Mouse (Mus musculus) ES-Bruce4 (cell line): ENCODE results near the gene Mettl7b. TPM values are rescaled to one million over a fixed set of nuclear protein-coding genes. Genes with fewer than 3 reads are reported as not detected.

Source experiments
- H3K27ac ChIP-seq: 2 replicates; pipeline ENCODE4 v1.5.1; 2012; ENCODE audit warnings: low read length, inconsistent platforms; ENCODE audit not compliant: insufficient read depth
- H3K27me3 ChIP-seq: 2 replicates; pipeline ENCODE4 v1.6.1; 2012; ENCODE audit warnings: mild to moderate bottlenecking, low read length, inconsistent platforms; ENCODE audit not compliant: control insufficient read depth, poor library complexity, insufficient read depth, severe bottlenecking
- H3K36me3 ChIP-seq: 2 replicates; pipeline ENCODE4 v1.6.1; 2012; ENCODE audit warnings: inconsistent platforms, mild to moderate bottlenecking, low read length, moderate library complexity; ENCODE audit not compliant: control insufficient read depth, poor library complexity, insufficient read depth, severe bottlenecking
- H3K4me1 ChIP-seq: one replicate; pipeline ENCODE4 v1.8.1; 2011; ENCODE audit warnings: low read length; ENCODE audit not compliant: control insufficient read depth, insufficient read depth
- H3K4me3 ChIP-seq: 2 replicates; pipeline ENCODE4 v1.5.1; 2011; ENCODE audit warnings: low read depth, mild to moderate bottlenecking, low read length
- H3K9ac ChIP-seq: 2 replicates; pipeline ENCODE4 v1.6.1; 2012; ENCODE audit warnings: low read depth, mild to moderate bottlenecking, inconsistent platforms; ENCODE audit not compliant: poor library complexity, severe bottlenecking
- H3K9me3 ChIP-seq: replicated peaks from 2 replicates; pipeline ENCODE4 v1.6.1; 2012; ENCODE audit warnings: mild to moderate bottlenecking, low read length, inconsistent platforms; ENCODE audit not compliant: control insufficient read depth, poor library complexity, insufficient read depth, severe bottlenecking
- CTCF ChIP-seq: IDR thresholded peaks from one replicate; pipeline ENCODE4 v1.8.1; 2011; ENCODE audit warnings: low read depth, low read length
- EP300 ChIP-seq: IDR thresholded peaks from 2 replicates; pipeline ENCODE4 v1.6.1; 2011; ENCODE audit warnings: low read depth, low read length; ENCODE audit not compliant: insufficient read depth
- POLR2A ChIP-seq: IDR thresholded peaks from one replicate; pipeline ENCODE4 v1.8.1; 2011; ENCODE audit warnings: low read length; ENCODE audit not compliant: insufficient read depth
- polyA plus RNA-seq: library from polyadenylated mRNA; stranded (reverse); fragments of >200 nt; gene quantifications from 2 replicates; pipeline ENCODE4 v1.2.4, GENCODE M21; 2011; ENCODE audit warnings: low read depth; ENCODE audit not compliant: missing spikeins, insufficient read depth, insufficient read length

Mettl7b gene
- polyA plus RNA-seq, 1 experiment: not detected

DNA sequence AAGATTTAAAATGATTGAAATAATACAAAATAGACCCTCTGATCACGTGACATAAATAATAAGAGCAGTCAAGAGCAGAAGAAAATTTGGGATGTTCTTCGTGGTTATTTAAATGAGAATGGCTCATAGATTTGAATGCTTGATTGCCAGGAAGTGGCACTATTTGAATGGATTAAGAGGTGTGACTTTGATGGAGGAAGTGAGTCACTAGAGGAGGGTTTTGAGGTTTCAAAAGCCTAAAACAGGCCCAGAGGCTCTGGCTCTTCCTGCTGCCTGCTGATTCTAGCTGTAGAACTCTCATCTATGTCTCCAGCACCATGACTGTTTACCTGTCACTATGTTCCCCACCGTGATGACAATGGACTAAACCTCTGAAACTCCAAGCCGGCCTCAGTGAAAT lies 12.1 kb upstream of the Mettl7b start:
- Histone ChIP-seq H3K27me3 (no peaks in the 10 kb centered on the region), H3K9me3 (no peaks in the 10 kb centered on the region), H3K27ac (no peak overlapping the region), H3K4me3 (no peak overlapping the region), H3K9ac (no peak overlapping the region), H3K36me3 (no peaks in the 10 kb centered on the region), H3K4me1 (no peaks in the 10 kb centered on the region)
- TF ChIP-seq CTCF (no peak), POLR2A (no peak), EP300 (no peak)

GRCm38 (mm10) chr10:128970740-128971250 lies 10.0 kb upstream of the Mettl7b start:
- TF ChIP-seq CTCF (no peak), EP300 (no peak), POLR2A (no peak)
- no peaks in the 10 kb centered on the region for H3K27me3 ChIP-seq

GRCm38 (mm10) chr10:128968341-128968749 lies 7.6 kb upstream of the Mettl7b start:
- Histone ChIP-seq H3K27me3 (no peaks in the 10 kb centered on the region), H3K36me3 (no peaks in the 10 kb centered on the region), H3K4me1 (no peaks in the 10 kb centered on the region), H3K4me3 (no peak overlapping the region), H3K27ac (no peak overlapping the region), H3K9ac (no peak overlapping the region), H3K9me3 (no peaks in the 10 kb centered on the region)
- no peak for TF ChIP-seq POLR2A
- TF ChIP-seq EP300: no peak
- TF ChIP-seq CTCF: no peak

More at GRCm38 (mm10) chr10:128970740-128971250, 10.0 kb upstream of the Mettl7b start:
- Histone ChIP-seq H3K4me1 (no peaks in the 10 kb centered on the region), H3K36me3 (no peaks in the 10 kb centered on the region), H3K27ac (no peak overlapping the region), H3K9ac (no peak overlapping the region), H3K9me3 (no peaks in the 10 kb centered on the region), H3K4me3 (no peak overlapping the region)

GRCm38 (mm10) chr10:128965871-128966270 lies 5.1 kb upstream of the Mettl7b start:
- no peak for TF ChIP-seq CTCF
- TF ChIP-seq POLR2A: no peak
- TF ChIP-seq EP300: no peak
- Histone ChIP-seq H3K27ac (no peak overlapping the region), H3K4me3 (no peak overlapping the region), H3K36me3 (no peaks in the 10 kb centered on the region), H3K9me3 (no peaks in the 10 kb centered on the region), H3K9ac (no peak overlapping the region), H3K4me1 (no peaks in the 10 kb centered on the region), H3K27me3 (no peaks in the 10 kb centered on the region)

DNA sequence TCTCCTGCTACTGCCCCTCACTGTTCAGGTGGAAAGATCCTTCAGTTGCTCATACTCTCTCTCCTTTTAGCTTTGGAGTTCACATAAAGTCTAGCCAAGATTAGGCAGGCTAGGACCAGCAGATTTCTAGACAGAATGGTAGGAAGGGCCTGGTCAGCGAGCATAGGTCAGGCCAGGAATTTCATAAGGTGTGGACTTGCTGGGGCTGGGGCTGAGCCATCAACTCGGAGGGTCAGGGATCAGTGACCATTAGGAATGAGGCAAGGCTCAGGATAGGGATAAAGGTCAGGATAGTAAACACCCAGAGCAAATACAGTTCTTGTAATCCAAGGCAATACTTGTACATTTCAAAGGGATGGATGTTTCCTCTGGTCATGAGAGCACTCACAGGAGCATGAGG lies 4.2 kb upstream of the Mettl7b start:
- Histone ChIP-seq H3K27ac (no peak overlapping the region), H3K27me3 (no peaks in the 10 kb centered on the region), H3K9ac (no peak overlapping the region), H3K4me3 (no peak overlapping the region), H3K36me3 (no peaks in the 10 kb centered on the region), H3K4me1 (no peaks in the 10 kb centered on the region), H3K9me3 (no peaks in the 10 kb centered on the region)
- no peak for TF ChIP-seq CTCF
- TF ChIP-seq EP300: no peak

DNA sequence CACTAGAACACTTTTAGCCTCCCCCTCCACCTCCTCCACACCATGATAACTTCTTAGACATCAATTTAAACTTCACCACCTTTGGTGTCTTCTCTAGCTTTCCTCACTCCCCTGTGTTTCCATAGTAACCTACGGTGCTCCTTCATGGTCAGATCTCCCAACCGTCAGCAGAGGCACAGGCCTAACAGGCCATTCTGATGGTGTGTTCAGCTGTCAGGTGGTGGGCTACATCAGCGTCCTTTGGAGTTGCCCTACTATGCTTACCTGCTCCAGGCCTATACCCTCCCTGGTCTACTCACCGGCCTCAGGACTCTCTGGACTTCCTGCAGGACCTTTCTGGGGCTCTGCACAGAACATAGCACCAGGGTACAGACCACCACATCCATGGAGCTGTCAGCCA lies 646 bp downstream of the Mettl7b start:
- TF ChIP-seq POLR2A (no peak), EP300 (no peak), CTCF (no peak)
- Histone ChIP-seq H3K36me3 (no peaks in the 10 kb centered on the region), H3K27me3 (no peaks in the 10 kb centered on the region), H3K9me3 (no peaks in the 10 kb centered on the region), H3K9ac (no peak overlapping the region), H3K27ac (no peak overlapping the region), H3K4me3 (no peak overlapping the region), H3K4me1 (no peaks in the 10 kb centered on the region)
